Mouse (Mus musculus): ENCODE results near the gene Phospho2.

GRCm38 (mm10) chr2:69763340-69763739 is 26.1 kb upstream of the Phospho2 start:
- TF ChIP-seq CTCF (IDR thresholded peaks at IDR 0.05; ENCODE audit: borderline replicate concordance, control insufficient read depth, extremely low read depth, insufficient read depth, low read length, poor library complexity) (no peak), POLR2A (IDR thresholded peaks at IDR 0.05; ENCODE audit: control insufficient read depth, extremely low read depth, insufficient read depth, low read length, poor library complexity) (no peak)
